Mouse (Mus musculus) retina, adult 2 months (tissue): Measurements from ENCODE around the gene C1galt1.

Experiments
- DNase-seq: peaks from one replicate; pipeline ENCODE4 v3.0.0-alpha.2; 2012; ENCODE audit warnings: low read depth, low spot score

Gene C1galt1

GRCm38 (mm10) chr6:7858586-7858985, 13.9 kb downstream of the C1galt1 start:
- no peak for DNase-seq

GRCm38 (mm10) chr6:7859161-7859560, 14.5 kb downstream of the C1galt1 start:
- no peak for DNase-seq

- no peak for DNase-seq
Observed at GRCm38 (mm10) chr6:7861033-7861432, 16.4 kb downstream of the C1galt1 start.

GRCm38 (mm10) chr6:7863354-7863753, 18.7 kb downstream of the C1galt1 start:
- DNase-seq = no peak

- no peak for DNase-seq
Observed at GRCm38 (mm10) chr6:7876836-7877235, 32.2 kb downstream of the C1galt1 start.

- DNase-seq = no peak
Observed at GRCm38 (mm10) chr6:7881595-7882128, 37.0 kb downstream of the C1galt1 start.

- DNase-seq = no peak
Observed at GRCm38 (mm10) chr6:7882520-7882919, 37.9 kb downstream of the C1galt1 start.

- no peak for DNase-seq
Observed at GRCm38 (mm10) chr6:7885994-7886684, 41.5 kb downstream of the C1galt1 start.

- DNase-seq = no peak
Observed at GRCm38 (mm10) chr6:7886685-7887004, 42.0 kb downstream of the C1galt1 start.

DNA sequence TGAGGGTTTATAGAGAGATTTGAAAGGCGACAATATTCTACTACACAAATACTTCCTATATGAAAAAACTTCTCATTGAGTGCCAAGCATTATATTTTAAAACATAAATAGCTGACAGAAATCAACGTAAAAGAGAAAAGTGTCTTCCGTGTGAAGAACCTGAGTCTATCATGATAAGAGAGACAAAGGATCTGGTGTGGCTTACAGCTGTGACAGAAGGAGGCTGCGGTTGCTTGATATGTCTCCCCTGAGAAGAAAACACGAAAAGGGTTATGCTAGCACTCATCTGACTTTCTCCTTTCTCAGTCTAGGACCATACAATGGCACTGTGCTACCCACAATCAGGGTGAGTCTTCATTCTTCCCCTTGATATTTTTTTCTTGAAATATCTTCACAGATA, 51.7 kb downstream of the C1galt1 start:
- DNase-seq = no peak

- DNase-seq = no peak
Observed at GRCm38 (mm10) chr6:7912015-7912414, 67.4 kb downstream of the C1galt1 start.
